Mouse (Mus musculus) heart, adult 9 months (tissue): ENCODE results near the gene Rab11fip3.

Source experiments
- DNase-seq, 2 experiments: peaks; one replicate each; pipeline ENCODE4 v3.0.0; 2022; ENCODE audit warnings: low spot score in 2 of 2

Rab11fip3 gene

DNA sequence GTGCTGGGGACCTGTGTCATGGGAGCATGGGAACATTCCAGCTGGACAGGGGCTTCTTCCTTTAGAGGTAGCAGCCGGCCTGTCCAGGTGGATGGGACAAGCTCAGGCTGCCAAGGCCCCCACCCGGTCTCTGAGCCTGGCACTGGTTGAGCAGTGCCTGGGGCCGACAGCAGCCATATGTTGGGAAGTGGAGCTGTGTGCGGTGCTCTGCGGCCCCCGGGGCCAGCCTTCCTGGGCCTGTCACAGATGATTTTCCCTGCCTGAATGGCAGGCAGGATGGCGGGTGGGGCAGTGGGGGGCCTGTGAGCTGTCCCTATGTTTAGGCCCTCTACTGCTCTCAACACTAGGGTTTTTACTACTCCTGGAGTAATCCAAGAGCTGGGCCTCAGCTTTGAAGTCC lies 113.2 kb downstream of the Rab11fip3 start:
- no peak for DNase-seq

DNA sequence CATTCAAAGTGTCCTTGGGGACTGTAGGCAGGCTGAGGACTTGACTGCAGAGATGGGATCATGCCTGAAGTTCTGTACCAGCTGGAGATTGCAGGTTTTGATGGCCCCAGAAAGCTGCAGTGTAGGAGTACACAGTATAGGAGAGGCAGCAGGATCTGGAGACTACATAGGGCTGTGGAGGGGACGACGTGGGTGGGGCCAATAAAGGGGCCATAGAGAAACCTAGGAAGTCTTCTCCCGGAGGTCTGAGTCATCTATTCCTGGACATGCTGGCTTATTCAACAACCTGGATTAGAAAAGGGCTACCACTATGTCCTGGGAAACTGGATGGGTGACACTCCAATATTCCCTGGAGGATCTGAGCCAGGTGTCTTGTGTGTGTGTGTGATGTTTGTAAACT lies 113.6 kb downstream of the Rab11fip3 start:
- DNase-seq = no peak

DNA sequence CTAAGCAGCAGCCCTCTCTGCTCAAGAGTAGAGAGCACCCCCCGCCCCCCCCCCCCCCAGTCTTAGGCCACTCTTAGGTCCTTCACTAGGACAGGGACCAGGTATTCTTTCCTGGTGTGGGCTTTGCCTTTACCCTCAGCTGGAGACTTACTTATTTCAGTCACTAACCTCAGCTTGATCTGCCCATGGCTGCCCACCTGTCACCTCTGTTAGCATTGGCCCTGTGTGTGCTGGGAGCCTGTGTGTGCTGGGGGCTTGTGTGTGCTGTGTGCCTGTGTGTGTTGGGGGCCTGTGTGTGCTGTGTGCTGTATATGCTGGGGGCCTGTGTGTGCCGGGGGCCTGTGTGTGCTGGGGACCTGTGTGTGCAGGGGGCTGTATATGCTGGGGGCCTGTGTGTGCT lies 114.7 kb downstream of the Rab11fip3 start:
- no peak for DNase-seq

DNA sequence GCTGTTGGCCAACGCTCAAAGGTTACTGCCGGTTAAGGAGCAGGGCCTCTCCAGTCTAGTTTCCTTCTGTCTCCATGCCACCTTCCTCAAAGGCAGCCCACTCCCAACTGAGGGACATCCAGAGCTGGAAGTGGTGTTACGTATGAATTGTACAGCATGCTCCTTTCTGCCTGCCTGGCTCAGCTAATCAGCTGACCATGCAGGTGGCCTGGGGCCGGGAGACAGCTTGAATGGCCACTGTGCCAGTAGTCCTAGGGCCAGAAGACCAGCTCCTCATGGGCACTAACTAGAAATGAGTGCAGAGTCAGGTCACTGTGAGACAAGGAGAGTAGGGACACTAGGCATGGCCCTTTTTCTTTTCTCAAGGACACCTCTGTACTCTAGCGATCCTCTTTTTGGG lies 116.2 kb downstream of the Rab11fip3 start:
- no peak for DNase-seq

DNA sequence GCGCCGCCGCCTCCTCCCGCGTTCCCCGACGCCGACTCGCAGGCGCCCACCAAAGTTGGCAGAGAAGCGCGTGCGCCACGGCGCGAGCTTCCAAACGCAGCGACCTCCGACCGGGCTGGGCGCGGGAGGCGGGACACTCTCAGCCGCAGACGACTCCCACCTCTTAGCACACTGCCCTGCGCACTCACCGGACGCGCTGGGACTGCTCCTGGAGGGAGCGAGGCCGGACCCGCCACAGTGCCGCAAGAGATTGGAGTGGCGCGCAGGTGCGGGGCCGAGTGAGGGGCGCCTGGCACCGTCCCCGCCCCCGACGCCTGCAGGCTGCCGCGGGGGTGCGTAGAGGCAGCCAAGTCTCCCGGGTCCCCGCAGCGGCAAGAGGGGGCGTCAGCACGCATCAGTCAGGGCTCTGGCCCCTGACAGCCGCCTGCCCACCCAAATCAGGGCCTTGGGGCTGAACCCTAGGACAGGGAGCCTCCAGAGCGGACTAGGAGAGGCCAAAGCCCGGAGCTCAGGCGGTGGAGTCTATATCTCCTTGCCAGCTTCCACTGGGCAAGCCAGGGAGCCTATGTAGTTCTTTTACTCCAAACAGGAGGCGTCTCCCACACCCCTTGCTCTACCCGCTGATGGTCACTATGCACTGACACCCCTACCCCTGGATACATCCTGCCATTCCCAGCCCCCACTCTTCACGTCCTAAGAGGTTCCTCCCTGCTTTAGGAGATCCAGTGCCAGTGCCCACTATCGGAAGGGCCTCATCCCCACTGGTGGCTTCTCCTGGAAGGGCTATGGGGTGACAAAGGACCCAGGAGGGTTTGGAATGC lies 117.3 kb downstream of the Rab11fip3 start, which contains the start of gene A930017K11Rik:
Gene A930017K11Rik (minus strand): TSS at position 763 of the 821 bp plus-strand sequence.
- no peak for DNase-seq

DNA sequence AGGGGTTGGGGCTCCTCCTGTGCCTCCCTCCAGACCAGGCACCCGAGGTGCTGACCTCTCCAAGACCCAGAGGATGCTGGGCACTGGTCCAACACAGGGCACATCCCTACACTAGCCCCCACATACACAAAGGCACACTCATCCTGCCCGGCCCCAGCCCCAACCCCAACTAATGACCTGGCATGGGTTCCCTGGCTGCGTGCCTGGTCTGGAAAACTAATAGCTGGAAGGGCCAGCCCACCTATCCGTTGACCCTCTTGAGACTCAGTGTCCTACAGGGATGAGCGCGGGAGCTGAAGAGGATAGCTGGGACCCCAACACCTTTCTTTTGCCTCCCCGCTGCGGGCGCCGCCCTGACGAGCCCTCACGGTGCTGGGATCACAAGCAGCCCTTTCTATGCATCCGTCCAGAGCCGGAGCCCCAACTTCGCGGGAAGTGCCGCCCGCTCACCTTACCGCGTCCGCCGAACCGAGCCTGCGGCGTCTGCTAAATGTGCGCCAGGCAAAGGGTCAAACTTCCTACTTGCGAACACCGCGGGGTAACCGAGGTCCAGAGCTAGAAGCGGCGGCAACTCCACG lies 118.0 kb downstream of the Rab11fip3 start:
- no peak for DNase-seq

DNA sequence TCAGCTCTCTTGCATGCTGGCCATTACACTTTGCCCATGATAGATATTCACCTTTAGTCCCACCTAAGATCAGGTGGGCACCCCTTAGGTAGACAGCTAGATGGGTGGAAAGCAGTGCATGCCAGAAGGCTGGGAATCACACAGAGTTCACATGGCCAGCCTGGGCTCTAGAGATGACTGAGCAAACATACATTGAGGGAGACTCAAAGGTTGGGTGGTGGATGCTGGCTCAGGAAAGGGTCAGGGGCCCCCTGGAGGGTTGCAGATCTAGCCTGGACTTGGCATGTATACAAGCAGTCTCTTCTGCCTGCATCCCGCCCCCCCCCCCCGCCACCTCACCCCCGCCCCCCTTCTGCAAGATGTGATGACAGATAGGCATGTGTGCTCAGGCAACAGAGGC lies 118.6 kb downstream of the Rab11fip3 start:
- DNase-seq = no peak

DNA sequence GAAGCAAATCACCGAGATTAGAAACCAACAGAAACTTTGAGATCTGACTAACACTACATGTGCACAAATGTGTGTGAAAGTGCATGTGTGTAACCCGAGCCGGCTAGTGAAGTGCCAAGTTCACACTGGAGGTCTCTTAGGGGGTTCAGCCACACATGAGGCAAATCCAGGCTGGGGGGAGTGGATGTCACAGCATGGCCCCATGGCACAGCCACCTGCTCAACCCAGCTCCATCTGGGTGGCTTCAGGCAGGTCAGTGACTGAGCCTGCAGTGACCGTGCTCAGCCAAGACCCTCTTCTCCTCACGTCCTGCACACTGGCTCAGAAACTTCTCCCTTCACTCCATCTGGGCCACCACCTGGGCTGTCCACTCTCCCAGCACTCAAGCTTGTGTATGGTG lies 119.4 kb downstream of the Rab11fip3 start:
- no peak for DNase-seq

DNA sequence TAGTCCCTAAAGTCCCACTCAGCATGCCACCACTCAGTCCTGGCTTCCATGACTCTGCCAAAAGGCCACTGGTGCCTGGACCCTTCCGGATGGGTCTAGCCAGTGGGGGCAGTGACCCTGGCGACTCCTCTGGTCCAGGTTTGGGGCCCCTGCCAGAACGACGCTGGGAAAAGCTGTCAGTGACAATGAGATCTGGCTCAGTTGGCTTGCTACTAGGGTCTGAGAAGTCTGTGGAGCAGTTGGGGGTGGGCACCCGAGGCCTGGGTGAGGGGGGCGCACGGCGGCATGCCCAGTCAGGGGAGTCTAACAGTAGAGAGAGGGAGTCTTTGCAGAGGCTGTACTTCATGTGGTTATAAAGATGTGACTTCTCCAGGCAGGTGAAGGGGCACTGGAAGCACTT lies 121.3 kb downstream of the Rab11fip3 start:
- DNase-seq = no peak

DNA sequence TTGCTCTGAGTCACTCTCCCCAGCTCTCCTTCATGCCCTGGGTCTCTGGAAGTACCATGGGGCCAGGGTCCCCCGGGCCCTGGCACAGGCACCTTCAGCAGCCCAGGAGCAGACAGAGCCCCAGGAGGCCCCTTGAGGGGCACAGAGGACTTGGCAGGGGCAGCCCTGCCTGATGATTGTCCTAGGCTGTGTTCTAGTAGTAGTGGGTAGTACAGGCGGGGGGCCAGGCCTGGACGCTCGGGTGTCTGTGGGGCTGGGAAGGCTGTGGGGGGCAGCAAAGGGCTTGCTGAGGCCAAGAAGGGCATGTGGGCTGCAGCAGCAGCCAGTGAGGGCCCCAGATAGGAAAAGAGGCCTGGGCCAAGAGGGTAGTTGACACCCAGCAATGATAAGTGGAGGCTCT lies 121.8 kb downstream of the Rab11fip3 start:
- DNase-seq = no peak

DNA sequence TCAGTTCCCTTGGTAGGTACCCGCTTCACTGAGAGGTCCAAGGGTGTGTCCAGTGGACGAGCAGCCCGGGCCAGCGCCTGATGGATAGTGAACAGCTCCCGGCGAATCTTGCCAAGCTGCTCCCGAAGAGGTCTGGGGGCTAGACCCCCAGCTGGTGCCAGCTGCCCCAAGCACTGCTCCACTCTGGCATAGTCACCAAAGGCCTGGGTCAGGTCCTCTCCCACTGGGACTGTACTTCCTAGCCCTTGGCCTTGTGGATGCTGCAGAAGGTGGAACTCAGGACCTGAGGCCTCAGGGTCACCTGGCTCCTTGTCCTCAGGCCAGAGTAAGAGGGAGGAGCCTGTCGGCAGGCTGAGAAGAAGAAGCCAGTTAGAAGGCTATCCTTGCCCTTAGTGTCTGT lies 122.5 kb downstream of the Rab11fip3 start:
- DNase-seq = no peak

DNA sequence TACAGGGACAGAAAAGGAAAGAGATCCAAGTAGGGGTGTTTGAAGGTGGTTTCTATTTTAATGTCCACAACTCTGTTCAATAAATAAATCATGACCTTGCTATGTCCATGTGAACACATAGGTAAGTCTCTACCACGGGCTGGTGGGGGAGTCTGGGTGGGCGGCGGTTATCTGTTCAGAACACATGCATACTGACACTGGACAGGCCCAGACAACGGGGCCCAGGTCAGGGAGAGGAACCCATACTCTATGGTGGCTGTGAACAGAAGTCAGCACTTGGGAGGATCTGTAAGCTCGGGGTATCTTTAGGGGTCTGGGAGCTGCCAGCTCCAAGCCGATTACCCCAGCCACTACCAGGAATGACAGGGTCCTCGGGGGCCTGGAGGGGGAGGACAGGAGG lies 123.0 kb downstream of the Rab11fip3 start:
- no peak for DNase-seq

DNA sequence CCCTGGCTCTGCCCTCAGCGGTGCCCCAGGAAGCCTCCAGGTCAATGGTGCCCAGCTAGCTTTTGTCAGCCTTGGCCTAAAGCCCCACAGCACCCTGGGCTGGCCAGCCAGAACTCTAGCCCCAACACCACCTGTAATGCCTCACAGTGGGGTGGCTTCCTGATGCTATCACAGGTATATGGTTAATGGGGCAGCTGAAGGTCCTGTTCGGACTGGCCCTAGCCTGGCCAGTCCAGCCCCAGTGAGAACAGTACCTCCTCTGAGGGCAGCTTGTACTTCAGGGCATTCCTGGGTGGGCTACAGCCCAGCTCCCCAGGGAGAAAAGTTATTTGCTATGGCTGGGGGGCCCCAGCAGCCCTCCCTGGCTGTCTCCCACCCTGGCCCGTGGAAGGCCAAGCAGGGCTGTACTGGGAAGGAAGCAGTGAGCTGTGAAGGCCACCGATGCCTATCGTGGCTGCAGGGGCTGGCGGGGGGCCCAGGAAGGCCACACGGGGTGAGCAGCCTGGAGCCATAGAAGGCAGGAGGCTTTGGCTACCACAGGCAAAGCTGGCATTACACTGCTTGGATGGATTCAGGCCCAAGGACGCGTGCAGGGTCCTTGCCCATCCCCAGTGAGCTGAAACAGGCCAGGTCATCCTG lies 123.7 kb downstream of the Rab11fip3 start:
- DNase-seq = peak; percentile 43 to 59

DNA sequence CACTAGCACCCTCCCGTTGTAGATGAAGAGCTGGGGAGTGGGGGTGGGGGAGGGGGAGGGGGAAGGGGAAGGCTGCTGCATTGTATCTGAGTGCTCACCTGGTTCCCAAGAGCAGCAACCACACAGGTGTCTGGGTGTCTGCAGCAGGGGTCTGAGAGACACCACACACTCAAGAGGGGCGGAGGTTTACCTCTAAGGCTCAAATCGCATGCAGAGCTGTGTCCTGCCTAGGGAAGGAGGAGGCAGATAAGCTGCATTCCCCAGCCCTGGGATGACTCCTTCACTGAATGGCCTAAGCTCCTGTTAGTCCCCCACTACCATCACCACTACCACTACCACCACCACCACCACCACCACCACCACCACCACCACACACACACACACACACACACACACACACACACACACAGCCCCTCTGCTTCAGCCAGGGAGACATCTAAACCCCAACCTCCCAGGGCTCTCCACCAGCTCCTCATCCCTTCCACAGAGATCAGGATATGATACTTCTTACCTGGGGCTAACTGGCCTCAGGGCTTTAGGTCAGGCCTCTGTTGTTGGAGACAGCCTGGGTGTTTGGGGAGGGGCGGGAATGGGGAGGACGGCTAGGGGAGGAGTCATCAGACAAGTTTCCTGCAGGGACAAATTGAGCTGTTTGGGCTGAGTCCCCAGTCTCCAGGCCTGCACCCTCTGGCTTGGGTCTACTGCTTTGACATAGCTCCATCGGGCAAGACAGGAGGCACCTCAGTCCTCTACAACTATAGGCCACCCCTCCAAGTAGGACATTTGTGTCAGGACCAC lies 124.8 kb downstream of the Rab11fip3 start, which contains the start of the genes Pigq and Nhlrc4:
Gene Pigq (minus strand): TSS at position 571 of the 798 bp plus-strand sequence.
Gene Nhlrc4 (minus strand): TSS at position 596 of the 798 bp plus-strand sequence.
- no peak for DNase-seq

DNA sequence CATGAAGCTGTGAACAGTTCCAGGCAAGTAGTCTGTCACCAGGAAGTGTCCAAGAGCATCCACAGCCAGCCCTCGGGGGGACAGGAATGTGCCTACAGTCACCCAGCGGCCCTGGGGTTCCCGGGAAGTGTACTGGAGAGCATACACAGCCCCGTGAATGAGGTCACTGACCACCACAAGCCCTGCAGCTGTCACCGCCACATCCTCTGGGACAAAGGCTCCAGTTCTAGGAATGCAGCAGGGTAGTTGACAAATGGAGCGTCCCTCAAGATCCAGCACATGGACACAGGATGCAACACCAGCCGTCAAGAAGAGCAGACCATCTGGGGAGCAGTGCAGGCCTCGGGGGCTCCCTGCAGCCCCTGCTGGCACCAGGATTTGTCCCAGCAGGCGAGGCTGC lies 125.6 kb downstream of the Rab11fip3 start:
- DNase-seq = no peak

DNA sequence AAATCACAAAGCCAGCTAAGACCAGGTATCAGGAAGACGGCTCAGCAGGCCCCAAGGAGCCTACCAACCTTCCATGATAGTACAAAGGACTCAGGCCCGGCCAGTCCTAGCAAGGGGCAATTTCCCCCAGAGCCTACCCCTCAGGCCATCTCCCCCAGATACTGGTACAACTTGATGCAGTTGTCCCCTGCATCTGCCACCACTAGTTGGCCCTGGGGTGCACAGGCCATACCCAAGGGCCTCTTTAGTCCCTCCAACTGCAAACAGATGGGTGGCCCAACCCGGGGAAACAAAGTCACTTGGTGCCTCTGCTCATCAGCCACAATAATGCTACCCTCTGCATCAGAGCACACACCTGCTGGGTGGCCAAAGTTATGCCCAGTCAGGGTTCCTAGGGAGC lies 126.1 kb downstream of the Rab11fip3 start:
- no peak for DNase-seq

DNA sequence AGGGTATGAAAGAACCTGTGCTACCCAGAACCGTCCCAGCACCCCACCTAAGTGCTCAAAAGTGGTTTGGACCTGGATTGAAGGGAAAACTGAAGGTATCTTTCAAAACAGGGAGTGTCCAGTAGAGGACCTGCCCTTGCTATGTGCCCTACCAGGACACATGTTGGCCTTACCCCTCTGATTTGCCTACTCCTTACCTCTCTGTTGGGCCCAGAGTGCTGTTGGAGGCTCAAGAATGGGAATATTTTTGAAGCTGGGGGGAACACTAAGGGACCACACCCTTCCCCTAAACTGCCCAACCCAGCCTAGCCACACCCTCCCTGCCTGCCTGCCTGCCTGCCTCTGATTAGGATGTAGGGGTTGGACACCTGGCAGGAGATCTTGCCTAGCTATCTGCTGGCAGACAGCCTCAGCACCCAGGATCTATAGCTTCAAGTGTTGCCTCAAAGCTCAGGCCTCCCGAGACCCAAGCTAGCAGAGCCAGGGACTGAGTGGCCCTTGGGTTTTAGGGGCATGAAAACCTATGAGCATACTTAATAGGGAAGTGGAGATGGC lies 126.7 kb downstream of the Rab11fip3 start:
- DNase-seq = no peak

DNA sequence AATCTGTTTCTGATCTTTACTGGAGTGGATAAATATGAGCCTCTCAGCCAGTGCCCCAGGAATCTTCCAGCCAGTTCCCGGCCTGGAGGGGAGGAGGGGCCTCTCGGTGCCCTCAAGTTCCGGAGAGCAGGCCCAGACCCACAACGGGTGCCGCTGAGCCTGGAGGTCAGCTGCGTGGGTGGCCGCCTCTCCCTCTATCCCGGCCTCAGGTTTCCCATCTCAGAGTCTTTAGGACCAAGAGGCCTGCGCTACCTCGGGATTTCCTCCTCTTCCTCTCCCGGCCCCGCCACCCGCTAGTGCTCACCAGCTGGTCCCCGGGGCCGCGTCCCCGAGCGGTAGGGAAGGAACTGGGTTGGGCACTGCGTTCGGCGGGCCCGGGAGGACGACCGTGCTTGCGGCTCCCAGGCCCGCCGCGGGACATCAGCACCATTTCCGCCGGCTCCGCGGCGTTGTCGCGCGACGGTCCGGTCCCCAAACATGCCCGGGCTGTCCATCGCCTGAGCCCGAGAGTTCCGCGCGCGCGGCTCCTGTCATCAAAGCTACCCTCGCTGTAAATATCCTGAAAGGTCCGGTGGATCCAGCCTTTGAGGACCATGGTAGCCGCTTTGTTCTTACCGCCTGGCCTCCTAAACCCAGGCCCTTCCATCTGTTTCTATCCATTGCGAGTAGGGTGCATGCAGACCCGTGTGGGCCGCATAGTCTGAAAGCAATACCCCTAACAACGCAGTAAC lies 127.7 kb downstream of the Rab11fip3 start:
- DNase-seq = peak; percentile 55 to 73
